Mouse (Mus musculus) cerebellum, postnatal 36 days (tissue): ENCODE results near the gene Taf13.
A peak's percentile ranks its signal among the peaks of the same experiment; 100 is the strongest.

Experiments
- DNase-seq, 2 experiments: peaks; one replicate each; pipeline ENCODE4 v3.0.0; 2021 to 2022; ENCODE audit warnings: mixed read lengths in 2 of 2

The Taf13 gene

GRCm38 (mm10) chr3:108574018-108574417, 2.5 kb downstream of the Taf13 start:
- DNase-seq: no peak

DNA sequence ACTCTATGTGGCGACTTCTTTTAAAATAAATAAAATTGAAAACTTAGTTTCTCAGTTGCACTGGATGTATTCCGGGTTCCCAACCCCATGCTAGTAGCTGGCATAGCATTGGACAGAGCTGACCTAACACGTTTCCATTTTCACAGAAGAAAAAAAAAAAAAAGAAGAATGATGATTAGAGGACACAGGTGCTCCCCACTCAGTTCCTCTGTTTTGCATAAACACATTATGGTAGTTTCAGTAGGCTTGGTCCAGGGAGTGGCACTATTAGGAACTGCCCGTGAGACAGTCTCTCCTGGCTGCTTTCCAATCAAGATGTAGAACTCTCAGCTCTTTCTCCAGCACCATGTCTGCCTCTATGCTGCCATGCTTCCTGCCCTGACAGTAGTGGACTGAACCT, 13.1 kb downstream of the Taf13 start:
- DNase-seq: no peak

DNA sequence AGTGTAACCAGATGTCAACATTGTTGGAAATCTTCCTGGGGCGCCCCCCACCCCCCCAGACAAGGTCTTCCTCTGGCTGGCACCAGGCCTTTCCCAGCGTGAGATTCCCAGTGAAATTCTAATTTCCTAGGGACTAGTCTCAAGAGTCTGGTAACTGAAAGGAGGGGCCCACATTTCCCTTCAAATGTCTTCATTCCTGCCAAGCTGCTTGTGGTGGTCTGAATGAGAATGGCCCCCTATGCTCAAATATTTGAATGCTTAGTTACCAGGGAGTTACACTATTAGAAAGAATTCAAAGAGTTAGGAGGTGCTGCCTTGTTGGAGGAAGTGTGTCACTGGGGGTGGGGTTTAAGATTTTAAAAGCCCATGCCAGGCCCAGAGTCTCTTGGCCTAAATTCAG, 16.9 kb downstream of the Taf13 start:
- DNase-seq: no peak

DNA sequence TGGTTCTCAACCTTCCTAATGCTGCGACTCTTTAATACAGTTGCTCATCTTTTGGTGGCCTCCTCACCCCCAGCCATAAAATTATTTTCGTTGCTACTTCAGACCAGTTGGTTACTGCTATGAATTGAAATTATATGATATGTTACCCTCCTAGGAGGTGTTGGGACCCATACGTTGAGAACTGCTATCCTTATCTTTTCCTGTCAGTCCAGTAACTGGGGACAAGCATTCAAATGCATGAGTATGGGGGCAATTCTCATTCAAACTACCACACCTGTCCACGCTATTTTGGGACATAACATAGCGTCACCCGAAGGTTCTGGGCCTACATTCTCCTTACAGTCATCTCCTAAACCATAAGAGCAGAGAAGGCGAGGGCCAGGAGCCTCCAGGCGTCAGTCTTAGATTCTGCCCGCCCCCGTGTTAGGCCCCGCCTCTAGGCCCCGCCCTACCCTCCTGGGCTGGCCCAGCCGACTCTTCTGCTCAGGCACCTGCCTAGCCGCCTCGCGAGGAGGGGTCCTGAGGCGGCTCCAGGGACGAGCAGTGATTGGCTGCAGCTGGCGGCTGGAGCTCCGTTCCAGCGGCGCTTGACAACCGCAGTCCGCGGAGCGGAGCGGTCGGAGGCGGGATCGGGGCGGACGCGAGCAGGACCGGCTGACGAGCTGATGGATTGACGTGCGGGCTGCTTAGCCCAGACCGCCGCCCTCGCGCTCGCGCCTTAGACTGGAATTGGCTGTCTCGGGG, 19.5 kb downstream of the Taf13 start, which contains the start of gene Wdr47:
Gene Wdr47 (plus strand): TSS at position 494 of the 744 bp plus-strand sequence.
- DNase-seq: peak; percentile 88 to 94

DNA sequence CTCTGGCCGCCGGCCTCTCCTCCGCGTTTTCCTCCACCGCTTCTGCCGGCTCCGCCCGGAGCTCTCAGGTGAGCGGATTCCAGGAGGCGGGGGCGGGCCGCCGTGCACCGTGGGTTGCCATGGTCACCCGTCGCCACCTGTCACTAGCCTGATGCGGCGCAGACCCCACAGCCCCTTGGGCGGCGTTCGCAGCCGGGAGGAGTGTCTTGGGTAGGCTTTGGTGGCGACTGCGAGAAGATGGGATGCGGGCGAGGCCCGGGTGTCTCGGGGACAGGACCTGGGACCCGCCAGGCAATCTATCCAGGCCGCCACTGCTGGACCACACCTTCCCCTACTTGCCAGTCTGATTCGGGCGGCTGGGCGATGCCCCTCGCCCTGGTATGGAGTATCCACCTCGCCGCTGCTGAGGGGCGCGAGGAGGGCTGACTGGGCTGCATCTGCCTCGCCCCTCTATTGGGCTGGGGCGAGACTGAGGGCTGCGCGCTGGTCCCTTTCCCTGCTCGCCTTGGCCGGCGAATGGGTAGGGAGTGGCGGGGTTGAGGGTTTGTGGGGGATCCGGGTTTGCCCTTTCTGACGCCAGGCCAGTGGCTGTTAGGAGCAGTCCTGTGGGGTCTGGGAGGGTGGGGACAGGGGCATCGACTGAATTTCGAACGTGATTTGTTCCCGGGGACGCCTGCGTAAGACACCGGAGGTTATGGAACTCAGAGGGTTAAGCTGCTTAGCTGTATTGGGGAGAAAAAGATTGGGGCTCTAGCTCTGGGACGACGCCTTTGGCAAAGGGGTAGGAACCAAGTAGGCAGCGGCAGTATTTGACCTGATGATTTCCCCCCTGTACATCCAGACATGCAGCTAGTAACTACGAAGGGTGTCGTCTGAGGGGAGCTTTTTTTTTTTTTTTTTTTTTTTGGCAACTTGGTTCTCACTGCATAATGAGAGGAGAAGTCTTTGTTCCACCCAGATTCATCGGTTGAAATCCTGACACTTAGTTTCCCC, 20.3 kb downstream of the Taf13 start:
- DNase-seq: no peak

GRCm38 (mm10) chr3:108608906-108609305, 37.4 kb downstream of the Taf13 start:
- no peak for DNase-seq
